Mouse (Mus musculus) ovary, adult 2 months (tissue): Measurements from ENCODE around the gene Uba5. TPM values are rescaled to one million over a fixed set of nuclear protein-coding genes. Genes with fewer than 3 reads are reported as not detected.

Source experiments
- polyA plus RNA-seq: library from polyadenylated mRNA; depleted of rRNA; stranded (reverse); fragments of >200 nt; gene quantifications from 2 replicates; pipeline ENCODE4 v1.2.3, GENCODE M21; 2012; rRNA removed

Uba5 gene
- polyA plus RNA-seq = 16.8 and 17.7 TPM in 2 replicates

GRCm38 (mm10) chr9:104062430-104063243 is at the start of gene Uba5:
TSS of gene Uba5 (minus strand) at chr9:104063134.

GRCm38 (mm10) chr9:104063244-104063961 is 469 bp upstream of the Uba5 start, which contains the start of gene Acad11:
TSS of gene Acad11 (plus strand) at chr9:104063377.

GRCm38 (mm10) chr9:104040362-104040761 is 22.6 kb downstream of the Uba5 start, which contains the start of gene Gm28305:
TSS of gene Gm28305 (plus strand) at chr9:104040662.

GRCm38 (mm10) chr9:104001921-104002859 is 60.7 kb downstream of the Uba5 start, which contains the start of gene Nphp3:
TSS of gene Nphp3 (plus strand) at chr9:104002544.

Other genes starting within 250 kb of the Uba5 start
- 15.3 and 22.8 TPM in 2 replicates for gene Nphp3, start 60.6 kb downstream of the Uba5 start, polyA plus RNA-seq
- gene Gm28305, start 22.5 kb downstream of the Uba5 start, polyA plus RNA-seq = not detected in 2 replicates
- 18.3 and 26.9 TPM in 2 replicates for gene Acad11, start 243 bp upstream of the Uba5 start, polyA plus RNA-seq
- gene Ackr4, start 63.8 kb upstream of the Uba5 start, polyA plus RNA-seq = 1.7 and 2.2 TPM in 2 replicates
- 47.0 and 51.6 TPM in 2 replicates for gene Dnajc13, start 199.8 kb upstream of the Uba5 start, polyA plus RNA-seq